Mouse (Mus musculus): ENCODE measurements at regions not wholly inside any gene's neighbourhood (a gene's known extent, or its start where the extent isn't known, plus 50 kb on each side); places are given as distances from the start of the nearest gene placed in this dataset.

- ATAC-seq (replicated peaks), result no peak
- Histone ChIP-seq H3K9me3 (no peaks in the 10 kb centered on the region), H3K4me1 (no peaks in the 10 kb centered on the region), H3K4me3 (no peak overlapping the region), H3K27me3 (no peaks in the 10 kb centered on the region), H3K36me3 (no peaks in the 10 kb centered on the region), H3K27ac (replicated peaks) (no peak overlapping the region), H3K9ac (replicated peaks) (no peak overlapping the region), H3K4me2 (replicated peaks) (no peak overlapping the region)
- WGBS, result 62% methylated on average over 7 of the region's 7 CpGs
Observed at GRCm38 (mm10) chr1:89394471-89394870, 60.1 kb upstream of the Agap1 start.

GRCm38 (mm10) chr1:89400734-89401202, 53.8 kb upstream of the Agap1 start:
- H3K9ac ChIP-seq (replicated peaks), result no peak overlapping the region
- H3K4me1 ChIP-seq, result 0 out of 2 replicates have a peak, but pooled peaks cover 7% of the 10 kb centered on the region
- no peak overlapping the region for H3K4me2 ChIP-seq (replicated peaks)
- 14% methylated on average over 10 of the region's 10 CpGs for WGBS
- no peak overlapping the region for H3K27ac ChIP-seq (replicated peaks)
- no peak overlapping the region for H3K4me3 ChIP-seq
- H3K27me3 ChIP-seq, result no peaks in the 10 kb centered on the region
- H3K36me3 ChIP-seq, result no peaks in the 10 kb centered on the region
- ATAC-seq (replicated peaks), result peak; percentile 80
- H3K9me3 ChIP-seq, result no peaks in the 10 kb centered on the region

GRCm38 (mm10) chr1:89402513-89403210, 51.9 kb upstream of the Agap1 start:
- 0 out of 2 replicates have a peak, but pooled peaks cover 7% of the 10 kb centered on the region for H3K4me1 ChIP-seq
- H3K9ac ChIP-seq (replicated peaks), result no peak overlapping the region
- no peak overlapping the region for H3K27ac ChIP-seq (replicated peaks)
- no peaks in the 10 kb centered on the region for H3K27me3 ChIP-seq
- 62% methylated on average over 5 of the region's 5 CpGs for WGBS
- no peaks in the 10 kb centered on the region for H3K9me3 ChIP-seq
- no peak overlapping the region for H3K4me3 ChIP-seq
- H3K4me2 ChIP-seq (replicated peaks), result no peak overlapping the region
- no peak for ATAC-seq (replicated peaks)
- H3K36me3 ChIP-seq, result no peaks in the 10 kb centered on the region

- H3K9ac ChIP-seq (replicated peaks), result no peak overlapping the region
- H3K9me3 ChIP-seq, result no peaks in the 10 kb centered on the region
- H3K27ac ChIP-seq (replicated peaks), result no peak overlapping the region
- 0 out of 2 replicates have a peak, but pooled peaks cover 7% of the 10 kb centered on the region for H3K4me1 ChIP-seq
- no peaks in the 10 kb centered on the region for H3K36me3 ChIP-seq
- WGBS, result 80% methylated on average over 7 of the region's 7 CpGs
- no peak for ATAC-seq (replicated peaks)
- H3K4me3 ChIP-seq, result no peak overlapping the region
- H3K27me3 ChIP-seq, result no peaks in the 10 kb centered on the region
- no peak overlapping the region for H3K4me2 ChIP-seq (replicated peaks)
Observed at GRCm38 (mm10) chr1:89403551-89404050, 51.0 kb upstream of the Agap1 start.
